Mouse (Mus musculus) midbrain, embryonic 10.5 days (tissue): ENCODE data around the gene Tom1l2. TPM values are rescaled to one million over a fixed set of nuclear protein-coding genes. Genes with fewer than 3 reads are reported as not detected.

ENCODE experiments used
- DNase-seq: peaks from one replicate; pipeline ENCODE4 v3.0.0-alpha.2; 2017; ENCODE audit warnings: low spot score
- H3K27ac ChIP-seq: fragments of 300-500 bp; sonication (generic); replicated peaks from 2 replicates; pipeline ENCODE4 v1.5.1; 2016; ENCODE audit warnings: mild to moderate bottlenecking
- H3K27me3 ChIP-seq: fragments of 300-500 bp; sonication (generic); 2 replicates; pipeline ENCODE4 v1.6.1; 2016; ENCODE audit warnings: low read depth, mild to moderate bottlenecking; ENCODE audit not compliant: poor library complexity, severe bottlenecking
- H3K36me3 ChIP-seq: fragments of 300-500 bp; sonication (generic); 2 replicates; pipeline ENCODE4 v1.6.1; 2016; ENCODE audit warnings: mild to moderate bottlenecking, moderate library complexity
- H3K4me1 ChIP-seq: fragments of 300-500 bp; sonication (generic); 2 replicates; pipeline ENCODE4 v1.6.1; 2016
- H3K4me3 ChIP-seq: fragments of 300-500 bp; sonication (generic); 2 replicates; pipeline ENCODE4 v1.5.1; 2016; ENCODE audit warnings: mild to moderate bottlenecking, moderate library complexity
- H3K9me3 ChIP-seq: fragments of 300-500 bp; sonication (generic); replicated peaks from 2 replicates; pipeline ENCODE4 v1.6.1; 2016; ENCODE audit warnings: mild to moderate bottlenecking
- WGBS: fragments of 180-500 bp; shearing (Covaris S2); methylation state at CpG from one replicate; pipeline ENCODE4 v1.1.7; 2016; 5-methylcytosine and 5-hydroxymethylcytosine counted together
- polyA plus RNA-seq: library from polyadenylated mRNA; unstranded; fragments of >200 nt; fragmentation: Nextera tagmentation; extraction: Ambion mirVana; gene quantifications from 2 replicates; pipeline ENCODE4 v1.2.1, GENCODE M21; 2016

Tom1l2 gene
- polyA plus RNA-seq = 17.6 and 26.2 TPM in 2 replicates

DNA sequence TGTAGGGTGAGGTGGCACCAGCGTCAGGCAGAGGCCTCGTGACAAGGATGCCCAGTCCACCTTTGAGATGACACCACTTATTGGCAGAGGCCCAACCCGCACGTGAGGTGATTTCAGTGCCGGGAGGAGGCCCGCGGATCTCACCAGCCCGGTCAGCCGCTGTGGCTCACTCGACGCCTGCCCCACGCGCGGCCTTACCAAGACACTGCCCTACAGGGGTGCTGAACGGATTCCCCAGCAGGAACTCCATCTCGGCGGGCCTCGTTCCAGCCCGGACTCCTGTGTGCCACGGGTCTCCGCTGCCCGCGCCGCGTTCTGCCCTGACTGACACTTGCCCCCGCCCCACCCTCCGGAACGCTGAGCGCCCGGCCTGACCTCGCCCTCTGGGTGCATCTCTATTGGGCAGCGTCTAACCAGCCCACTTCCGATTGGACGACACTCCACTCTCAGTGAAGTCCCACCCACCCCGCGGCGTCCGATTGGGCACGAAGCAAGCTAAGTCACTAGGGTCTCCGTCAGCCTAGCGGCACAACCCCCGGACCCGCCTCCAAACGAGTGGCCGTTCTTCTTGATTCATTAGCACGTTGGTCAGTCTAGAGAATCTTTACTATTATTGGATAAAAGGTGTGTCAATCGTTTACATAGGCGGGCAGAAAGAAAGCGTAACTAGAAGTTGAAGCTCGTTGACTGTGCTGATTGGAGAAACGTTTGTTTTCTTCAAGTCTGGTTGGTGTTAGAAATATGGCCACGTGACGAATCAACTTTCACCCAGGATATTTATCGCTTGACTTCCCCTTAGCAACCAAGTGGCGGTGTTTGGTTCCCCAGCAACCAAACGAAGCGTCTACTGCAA, at the start of gene Tom1l2, which contains the start of gene Drc3:
TSS of gene Tom1l2 (minus strand) at position 347 of the 853 bp plus-strand sequence.
TSS of gene Drc3 (plus strand) at position 771 of the 853 bp plus-strand sequence.
- no peaks in the 10 kb centered on the region for H3K36me3 ChIP-seq
- H3K27ac ChIP-seq = peak within 1 kb of the TSS; percentile 79
- H3K4me1 ChIP-seq = peaks cover 23% of the 10 kb centered on the region
- DNase-seq = peak; percentile 100
- peak within 1 kb of the TSS; percentile 72 for H3K4me3 ChIP-seq
- under 1% methylated on average over 57 of the region's 57 CpGs for whole genome bisulfite sequencing
- H3K9me3 ChIP-seq = no peaks in the 10 kb centered on the region
- H3K27me3 ChIP-seq = no peaks in the 10 kb centered on the region

GRCm38 (mm10) chr11:60397172-60397571, 44.5 kb upstream of the Tom1l2 start:
- Histone ChIP-seq H3K4me1 (0 out of 2 replicates have a peak, but pooled peaks cover 4% of the 10 kb centered on the region), H3K36me3 (peaks cover 35% of the 10 kb centered on the region), H3K27me3 (no peaks in the 10 kb centered on the region), H3K27ac (no peak overlapping the region), H3K9me3 (no peaks in the 10 kb centered on the region), H3K4me3 (no peak overlapping the region)
- no peak for DNase-seq
- 92% methylated on average over 2 of the region's 2 CpGs for WGBS

DNA sequence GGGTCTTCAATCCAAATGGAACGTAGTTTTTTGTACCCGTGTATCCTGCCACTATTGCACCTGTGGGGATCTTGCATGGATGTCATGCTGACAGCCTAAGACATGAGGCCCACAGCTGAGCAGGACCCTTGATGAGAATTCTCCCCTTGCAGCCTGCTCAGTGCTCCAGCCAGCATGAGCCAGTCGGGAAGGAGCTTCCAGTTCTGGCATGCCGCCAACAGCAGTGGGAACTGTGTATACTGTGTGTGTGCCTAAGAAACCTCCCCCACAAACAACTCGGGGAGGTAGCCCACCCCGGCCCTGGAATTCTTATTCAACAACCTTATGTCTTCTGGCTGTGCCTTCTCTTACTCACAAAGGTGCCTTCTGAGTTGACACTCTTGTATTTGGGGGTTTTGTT, 43.8 kb upstream of the Tom1l2 start:
- H3K27me3 ChIP-seq = no peaks in the 10 kb centered on the region
- no peak for DNase-seq
- 0 out of 2 replicates have a peak, but pooled peaks cover 4% of the 10 kb centered on the region for H3K4me1 ChIP-seq
- WGBS = 88% methylated on average over 6 of the region's 6 CpGs
- H3K27ac ChIP-seq = no peak overlapping the region
- no peaks in the 10 kb centered on the region for H3K9me3 ChIP-seq
- peaks cover 29% of the 10 kb centered on the region for H3K36me3 ChIP-seq
- no peak overlapping the region for H3K4me3 ChIP-seq

DNA sequence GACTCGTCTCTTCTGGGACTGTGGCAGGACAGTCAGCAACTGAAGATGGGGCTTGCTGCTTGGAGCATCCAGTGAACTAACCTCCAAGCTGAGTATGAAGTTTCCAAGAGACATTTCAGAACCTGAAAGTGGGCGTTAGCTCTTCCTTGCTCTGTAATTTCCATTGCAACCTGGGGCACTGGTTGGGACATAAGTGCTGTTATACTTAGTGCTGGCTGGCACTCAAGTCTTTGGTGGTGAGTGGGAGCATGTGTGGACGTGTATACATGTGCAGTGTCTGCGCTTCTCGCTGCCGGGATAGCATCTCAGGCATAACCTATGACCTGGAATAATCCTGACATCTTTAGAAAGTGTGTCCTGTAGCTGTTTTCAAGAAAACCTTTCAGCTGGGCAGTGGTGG, 38.6 kb upstream of the Tom1l2 start:
- Histone ChIP-seq H3K36me3 (no peaks in the 10 kb centered on the region), H3K4me1 (0 out of 2 replicates have a peak, but pooled peaks cover 4% of the 10 kb centered on the region), H3K4me3 (no peak overlapping the region), H3K9me3 (no peaks in the 10 kb centered on the region), H3K27me3 (no peaks in the 10 kb centered on the region), H3K27ac (no peak overlapping the region)
- DNase-seq = no peak
- WGBS = 91% methylated on average over 6 of the region's 6 CpGs

- Histone ChIP-seq H3K4me3 (no peak overlapping the region), H3K4me1 (peaks cover 19% of the 10 kb centered on the region), H3K27me3 (no peaks in the 10 kb centered on the region), H3K36me3 (no peaks in the 10 kb centered on the region), H3K9me3 (no peaks in the 10 kb centered on the region), H3K27ac (no peak overlapping the region)
- no peak for DNase-seq
- WGBS = 90% methylated on average over 2 of the region's 2 CpGs
Measured at GRCm38 (mm10) chr11:60387944-60388343, 35.2 kb upstream of the Tom1l2 start.

DNA sequence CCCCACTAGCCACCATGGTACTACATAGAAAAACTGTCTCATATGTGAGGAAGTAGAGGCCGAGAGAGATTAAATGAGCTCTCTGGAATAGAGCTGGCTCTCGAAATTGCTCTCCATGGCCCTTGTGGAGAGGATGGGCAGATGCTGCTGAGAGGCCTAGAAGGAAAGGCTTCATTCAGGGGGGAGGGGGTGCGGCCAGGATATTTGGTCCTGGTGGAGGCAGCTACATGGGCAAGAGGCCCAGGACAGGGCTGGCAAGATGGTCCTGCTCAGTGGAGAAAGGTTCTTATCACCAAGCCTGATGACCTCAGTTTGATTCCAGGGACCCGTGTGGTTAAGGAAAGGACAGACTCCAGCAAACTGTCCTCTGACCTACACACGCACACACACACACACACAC, 33.2 kb upstream of the Tom1l2 start:
- no peak overlapping the region for H3K4me3 ChIP-seq
- WGBS = 90% methylated on average over 5 of the region's 5 CpGs
- DNase-seq = no peak
- H3K27me3 ChIP-seq = no peaks in the 10 kb centered on the region
- H3K4me1 ChIP-seq = peaks cover 19% of the 10 kb centered on the region
- H3K9me3 ChIP-seq = no peaks in the 10 kb centered on the region
- no peaks in the 10 kb centered on the region for H3K36me3 ChIP-seq
- H3K27ac ChIP-seq = no peak overlapping the region

- WGBS = 7% methylated on average over 16 of the region's 16 CpGs
- peak; percentile 31 for DNase-seq
- Histone ChIP-seq H3K9me3 (no peaks in the 10 kb centered on the region), H3K36me3 (no peaks in the 10 kb centered on the region), H3K4me1 (peaks cover 19% of the 10 kb centered on the region), H3K27me3 (no peaks in the 10 kb centered on the region), H3K4me3 (peak overlapping the region; percentile 41), H3K27ac (peak overlapping the region; percentile 76)
Measured at GRCm38 (mm10) chr11:60384762-60385421, 32.2 kb upstream of the Tom1l2 start.

GRCm38 (mm10) chr11:60383518-60383917, 30.8 kb upstream of the Tom1l2 start:
- Histone ChIP-seq H3K27me3 (no peaks in the 10 kb centered on the region), H3K4me1 (peaks cover 19% of the 10 kb centered on the region), H3K9me3 (no peaks in the 10 kb centered on the region), H3K27ac (no peak overlapping the region), H3K4me3 (no peak overlapping the region), H3K36me3 (no peaks in the 10 kb centered on the region)
- no peak for DNase-seq
- WGBS = 88% methylated on average over 6 of the region's 6 CpGs

- no peaks in the 10 kb centered on the region for H3K9me3 ChIP-seq
- H3K27me3 ChIP-seq = no peaks in the 10 kb centered on the region
- 85% methylated on average over 6 of the region's 6 CpGs for WGBS
- H3K4me1 ChIP-seq = no peaks in the 10 kb centered on the region
- no peaks in the 10 kb centered on the region for H3K36me3 ChIP-seq
- no peak for DNase-seq
- H3K27ac ChIP-seq = no peak overlapping the region
- no peak overlapping the region for H3K4me3 ChIP-seq
Measured at GRCm38 (mm10) chr11:60374481-60374880, 21.8 kb upstream of the Tom1l2 start.

- no peak overlapping the region for H3K27ac ChIP-seq
- peaks cover 11% of the 10 kb centered on the region for H3K4me1 ChIP-seq
- H3K27me3 ChIP-seq = no peaks in the 10 kb centered on the region
- no peaks in the 10 kb centered on the region for H3K9me3 ChIP-seq
- H3K4me3 ChIP-seq = no peak overlapping the region
- WGBS = 89% methylated on average over 13 of the region's 13 CpGs
- H3K36me3 ChIP-seq = no peaks in the 10 kb centered on the region
- DNase-seq = no peak
Measured at GRCm38 (mm10) chr11:60370431-60370830, 17.7 kb upstream of the Tom1l2 start.

DNA sequence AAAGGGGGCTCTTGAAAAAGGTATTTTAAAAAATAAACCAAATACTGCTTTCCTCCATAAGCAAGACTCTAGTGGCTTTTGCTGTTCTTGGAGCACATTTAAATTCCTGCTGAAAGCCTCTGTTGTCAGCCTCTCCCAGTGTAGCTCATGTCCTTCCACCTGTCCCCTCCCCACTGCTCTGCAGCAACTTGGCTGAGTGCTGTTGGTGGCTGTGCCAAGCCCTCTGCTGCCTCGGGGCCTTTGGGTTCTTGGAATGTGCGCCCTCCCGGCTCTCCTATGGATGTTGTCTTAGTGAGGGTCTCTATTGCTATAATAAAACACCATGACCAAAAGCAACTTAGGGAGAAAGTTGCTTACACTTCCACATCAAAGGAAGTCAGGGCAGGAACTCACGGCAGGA, 16.7 kb upstream of the Tom1l2 start:
- H3K36me3 ChIP-seq = no peaks in the 10 kb centered on the region
- H3K27ac ChIP-seq = no peak overlapping the region
- peaks cover 11% of the 10 kb centered on the region for H3K4me1 ChIP-seq
- H3K9me3 ChIP-seq = no peaks in the 10 kb centered on the region
- no peaks in the 10 kb centered on the region for H3K27me3 ChIP-seq
- H3K4me3 ChIP-seq = no peak overlapping the region
- 77% methylated on average over 4 of the region's 4 CpGs for WGBS
- no peak for DNase-seq

DNA sequence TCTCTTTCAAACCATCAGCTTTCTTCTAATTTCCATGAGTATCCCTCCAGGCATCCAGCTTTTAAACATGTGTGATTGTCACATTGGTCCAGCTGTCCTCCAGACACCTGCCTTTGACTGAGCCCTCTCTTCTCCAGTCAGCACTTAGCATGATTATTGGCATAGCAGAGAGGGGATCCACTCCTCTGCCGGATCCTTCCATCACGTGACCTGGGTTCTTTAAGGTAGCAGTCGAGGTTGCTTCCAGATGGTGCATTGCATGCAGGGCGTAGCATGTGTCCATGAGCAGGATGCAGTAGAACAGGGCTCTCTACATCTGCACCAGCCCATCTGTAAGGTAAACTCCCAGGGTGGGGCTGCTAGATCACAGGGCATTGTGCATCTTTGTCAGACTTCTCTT, 16.2 kb upstream of the Tom1l2 start:
- WGBS = 85% methylated on average over 4 of the region's 4 CpGs
- no peaks in the 10 kb centered on the region for H3K36me3 ChIP-seq
- no peak overlapping the region for H3K4me3 ChIP-seq
- no peaks in the 10 kb centered on the region for H3K9me3 ChIP-seq
- H3K4me1 ChIP-seq = peaks cover 11% of the 10 kb centered on the region
- no peaks in the 10 kb centered on the region for H3K27me3 ChIP-seq
- no peak overlapping the region for H3K27ac ChIP-seq
- no peak for DNase-seq

DNA sequence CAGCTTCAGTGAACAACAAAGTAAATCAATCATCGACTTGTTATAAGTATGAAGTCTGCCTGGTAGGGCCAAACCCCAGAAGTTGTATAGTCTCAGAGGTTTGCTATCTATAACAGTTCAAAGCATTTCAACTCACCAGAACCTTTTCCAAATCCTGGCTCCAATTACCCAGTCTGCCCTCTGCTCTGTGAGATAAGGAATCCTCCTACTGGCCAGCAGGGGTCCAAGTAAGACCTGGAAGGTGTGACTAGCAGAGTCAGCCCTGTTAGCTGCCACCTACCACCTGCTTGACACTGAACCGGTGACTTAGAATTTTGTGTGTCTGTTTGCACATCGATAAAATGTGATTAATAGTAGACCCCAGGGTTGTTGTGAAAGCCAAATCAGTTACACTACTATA, 14.6 kb upstream of the Tom1l2 start:
- Histone ChIP-seq H3K27ac (no peak overlapping the region), H3K9me3 (no peaks in the 10 kb centered on the region), H3K4me3 (no peak overlapping the region), H3K36me3 (no peaks in the 10 kb centered on the region), H3K4me1 (peaks cover 11% of the 10 kb centered on the region), H3K27me3 (no peaks in the 10 kb centered on the region)
- WGBS = 83% methylated on average over 3 of the region's 3 CpGs
- no peak for DNase-seq
